Mouse (Mus musculus) heart, embryonic 10.5 days (tissue): Measurements from ENCODE around the gene Tcf25. TPM values are rescaled to one million over a fixed set of nuclear protein-coding genes. Genes with fewer than 3 reads are reported as not detected.

ENCODE experiments used
- DNase-seq: peaks from one replicate; pipeline ENCODE4 v3.0.0-alpha.2; 2017; ENCODE audit warnings: low spot score
- H3K27ac ChIP-seq: fragments of 300-500 bp; sonication (generic); 2 replicates; pipeline ENCODE4 v1.5.1; 2016; ENCODE audit warnings: mild to moderate bottlenecking
- H3K27me3 ChIP-seq: fragments of 300-500 bp; sonication (generic); 2 replicates; pipeline ENCODE4 v1.6.1; 2016; ENCODE audit warnings: mild to moderate bottlenecking; ENCODE audit not compliant: poor library complexity, insufficient read depth, severe bottlenecking
- H3K36me3 ChIP-seq: fragments of 300-500 bp; sonication (generic); 2 replicates; pipeline ENCODE4 v1.6.1; 2016; ENCODE audit warnings: mild to moderate bottlenecking, moderate library complexity
- H3K4me1 ChIP-seq: fragments of 300-500 bp; sonication (generic); 2 replicates; pipeline ENCODE4 v1.6.1; 2016; ENCODE audit warnings: mild to moderate bottlenecking
- H3K4me3 ChIP-seq: fragments of 300-500 bp; sonication (generic); 2 replicates; pipeline ENCODE4 v1.5.1; 2016; ENCODE audit warnings: mild to moderate bottlenecking, moderate library complexity
- H3K9me3 ChIP-seq: fragments of 300-500 bp; sonication (generic); 2 replicates; pipeline ENCODE4 v1.6.1; 2016; ENCODE audit warnings: mild to moderate bottlenecking, moderate library complexity
- WGBS: fragments of 180-500 bp; shearing (Covaris S2); methylation state at CpG from one replicate; pipeline ENCODE4 v1.1.7; 2016; 5-methylcytosine and 5-hydroxymethylcytosine counted together
- polyA plus RNA-seq: library from polyadenylated mRNA; unstranded; fragments of >200 nt; fragmentation: Nextera tagmentation; extraction: Ambion mirVana; gene quantifications from 2 replicates; pipeline ENCODE4 v1.2.1, GENCODE M21; 2016

Tcf25 gene
- polyA plus RNA-seq = 153 and 172 TPM in 2 replicates

DNA sequence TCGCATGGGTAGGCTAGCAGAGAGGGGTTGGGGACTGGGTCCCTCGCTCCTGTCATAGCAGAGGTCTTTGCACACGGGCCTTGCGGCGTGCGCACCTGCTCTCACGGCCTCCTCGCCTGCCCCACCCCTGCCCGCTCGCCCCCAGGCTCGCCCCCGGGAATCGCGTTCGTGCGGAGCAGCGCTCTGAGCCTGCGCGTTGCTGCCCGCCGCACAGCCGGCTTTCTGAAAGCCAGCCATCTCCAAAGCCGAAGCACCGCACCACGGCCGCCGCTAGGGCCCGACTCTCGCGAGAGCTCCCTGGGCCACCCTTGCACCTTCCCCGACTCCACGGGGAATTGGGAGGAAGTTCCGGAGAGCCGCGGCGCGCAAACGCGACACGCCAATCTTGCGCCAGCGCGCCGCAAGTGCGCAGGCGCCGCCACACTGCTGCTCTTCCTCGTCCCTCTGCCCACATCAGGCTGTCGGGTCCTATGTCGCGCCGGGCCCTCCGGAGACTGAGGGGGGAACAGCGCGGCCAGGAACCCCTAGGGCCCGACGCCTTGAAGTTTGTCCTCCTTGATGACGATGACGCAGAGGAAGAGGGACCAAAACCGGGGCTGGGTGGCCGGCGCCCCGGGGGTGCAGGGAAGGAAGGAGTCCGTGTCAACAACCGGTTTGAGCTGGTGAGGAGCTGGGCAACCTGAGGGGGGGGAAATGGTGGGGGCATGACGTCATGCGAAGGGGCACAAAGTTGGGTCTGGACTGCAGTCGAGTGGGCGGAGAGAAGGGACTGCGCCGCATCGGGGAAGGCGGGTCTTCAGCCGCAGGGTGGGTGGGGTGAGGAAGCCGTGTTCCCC lies at the start of gene Tcf25:
Gene Tcf25 (plus strand): TSS at position 351 of the 836 bp plus-strand sequence.
- DNase-seq = peak; percentile 98
- Histone ChIP-seq H3K27ac (peak within 1 kb of the TSS; percentile 98), H3K4me1 (peaks cover 34% of the 10 kb centered on the region), H3K36me3 (peaks cover 16% of the 10 kb centered on the region), H3K27me3 (no peaks in the 10 kb centered on the region; the same call in 1 of the 2 replicates), H3K9me3 (no peaks in the 10 kb centered on the region), H3K4me3 (peak within 1 kb of the TSS; percentile 89)
- WGBS = under 1% methylated on average over 75 of the region's 75 CpGs

GRCm38 (mm10) chr8:123328552-123328951 lies 45.0 kb upstream of the Tcf25 start:
- DNase-seq = no peak
- Histone ChIP-seq H3K9me3 (no peaks in the 10 kb centered on the region), H3K27me3 (peaks cover 8% of the 10 kb centered on the region; the same call in 1 of the 2 replicates), H3K36me3 (no peaks in the 10 kb centered on the region), H3K4me1 (peaks cover 36% of the 10 kb centered on the region), H3K4me3 (no peak overlapping the region), H3K27ac (no peak overlapping the region)
- 89% methylated on average over 2 of the region's 2 CpGs for WGBS

- Histone ChIP-seq H3K27ac (no peak overlapping the region), H3K27me3 (peaks cover 15% of the 10 kb centered on the region), H3K9me3 (no peaks in the 10 kb centered on the region), H3K4me3 (no peak overlapping the region), H3K36me3 (no peaks in the 10 kb centered on the region), H3K4me1 (peaks cover 42% of the 10 kb centered on the region)
- 43% methylated on average over 4 of the region's 4 CpGs for WGBS
- DNase-seq = no peak
Observed at GRCm38 (mm10) chr8:123329350-123329749, 44.2 kb upstream of the Tcf25 start.

- no peak overlapping the region for H3K27ac ChIP-seq
- 69% methylated on average over 5 of the region's 5 CpGs for WGBS
- H3K27me3 ChIP-seq = peaks cover 21% of the 10 kb centered on the region
- no peak for DNase-seq
- peaks cover 44% of the 10 kb centered on the region for H3K4me1 ChIP-seq
- H3K9me3 ChIP-seq = no peaks in the 10 kb centered on the region
- H3K36me3 ChIP-seq = no peaks in the 10 kb centered on the region
- no peak overlapping the region for H3K4me3 ChIP-seq
Observed at GRCm38 (mm10) chr8:123329961-123330360, 43.6 kb upstream of the Tcf25 start.

DNA sequence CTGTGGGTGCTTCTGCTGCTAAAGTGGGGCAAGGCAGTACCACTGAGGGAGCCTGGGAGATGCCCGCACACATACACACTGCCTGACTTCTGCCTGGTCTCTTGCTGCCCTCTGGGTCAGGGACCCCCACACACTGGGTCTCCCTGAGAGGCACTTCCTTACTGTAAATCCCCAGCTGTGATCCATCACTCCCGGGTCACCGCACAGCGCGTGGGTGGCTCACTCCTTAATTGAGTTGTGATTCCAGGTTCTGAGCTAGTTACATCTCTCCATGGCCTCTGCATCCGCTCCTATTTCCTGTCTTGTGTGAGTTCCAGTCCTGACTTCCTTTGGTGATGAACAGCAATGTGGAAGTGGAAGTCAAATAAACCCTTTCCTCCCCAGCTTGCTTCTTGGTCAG lies 42.9 kb upstream of the Tcf25 start:
- Histone ChIP-seq H3K4me1 (peaks cover 44% of the 10 kb centered on the region), H3K27me3 (peaks cover 25% of the 10 kb centered on the region), H3K36me3 (no peaks in the 10 kb centered on the region), H3K9me3 (no peaks in the 10 kb centered on the region), H3K27ac (peak overlapping the region; percentile 42; the same call in 1 of the 2 replicates), H3K4me3 (no peak overlapping the region)
- 61% methylated on average over 6 of the region's 6 CpGs for WGBS
- no peak for DNase-seq

- DNase-seq = no peak
- H3K4me1 ChIP-seq = peaks cover 44% of the 10 kb centered on the region
- 45% methylated on average over 2 of the region's 2 CpGs for WGBS
- no peak overlapping the region for H3K27ac ChIP-seq
- H3K4me3 ChIP-seq = no peak overlapping the region
- H3K27me3 ChIP-seq = peaks cover 25% of the 10 kb centered on the region
- H3K9me3 ChIP-seq = no peaks in the 10 kb centered on the region
- no peaks in the 10 kb centered on the region for H3K36me3 ChIP-seq
Observed at GRCm38 (mm10) chr8:123331301-123331700, 42.3 kb upstream of the Tcf25 start.

GRCm38 (mm10) chr8:123331810-123332209 lies 41.7 kb upstream of the Tcf25 start:
- H3K36me3 ChIP-seq = no peaks in the 10 kb centered on the region
- H3K27me3 ChIP-seq = peaks cover 25% of the 10 kb centered on the region
- whole genome bisulfite sequencing = 20% methylated on average over 8 of the region's 8 CpGs
- no peak for DNase-seq
- H3K4me3 ChIP-seq = peak overlapping the region; percentile 72
- H3K27ac ChIP-seq = no peak overlapping the region
- peaks cover 44% of the 10 kb centered on the region for H3K4me1 ChIP-seq
- H3K9me3 ChIP-seq = no peaks in the 10 kb centered on the region

DNA sequence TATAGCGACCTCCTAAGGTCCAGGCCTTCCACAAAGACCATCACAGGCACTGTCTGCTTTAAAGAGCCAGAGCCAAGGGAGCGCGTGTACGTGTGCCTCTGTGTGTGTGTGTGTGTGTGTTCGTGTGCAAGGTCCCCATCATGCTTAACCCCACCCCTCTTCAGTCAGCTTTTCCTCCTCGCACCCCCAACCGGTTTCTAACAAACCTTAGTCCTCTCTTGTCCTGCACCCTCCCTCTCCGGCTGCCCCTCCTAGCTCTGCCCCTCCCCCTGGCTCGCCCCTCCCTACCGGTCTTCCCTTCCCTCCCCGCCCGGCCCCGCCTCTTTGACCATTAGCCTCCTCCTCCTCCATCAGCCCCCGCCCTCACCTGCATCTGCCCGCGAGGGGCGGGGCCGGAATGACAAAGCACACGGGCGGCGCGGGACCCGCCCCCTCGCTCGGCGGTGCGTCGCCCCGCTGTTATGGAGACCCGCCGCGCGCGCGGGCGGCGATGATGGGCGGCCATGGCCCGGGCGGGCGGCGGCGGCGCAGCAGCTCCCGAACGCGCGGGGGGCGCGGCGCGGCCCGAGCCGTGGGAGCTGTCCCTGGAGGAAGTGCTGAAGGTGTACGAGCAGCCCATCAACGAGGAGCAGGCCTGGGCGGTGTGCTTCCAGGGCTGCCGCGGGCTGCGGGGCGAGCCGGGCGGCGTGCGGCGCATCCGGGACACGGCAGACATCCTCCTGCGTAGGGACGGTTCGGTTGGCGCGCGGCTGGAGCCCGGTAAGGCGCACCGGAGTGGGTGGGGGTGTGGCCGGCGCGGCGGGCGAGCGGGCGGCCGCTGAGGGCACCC lies 41.1 kb upstream of the Tcf25 start, which contains the start of gene Spire2:
Gene Spire2 (plus strand): TSS at position 452 of the 829 bp plus-strand sequence.
- H3K4me1 ChIP-seq = peaks cover 38% of the 10 kb centered on the region
- under 1% methylated on average over 84 of the region's 85 CpGs for WGBS
- peaks cover 25% of the 10 kb centered on the region for H3K27me3 ChIP-seq
- peak; percentile 95 for DNase-seq
- H3K36me3 ChIP-seq = no peaks in the 10 kb centered on the region
- peak within 1 kb of the TSS; percentile 54 for H3K27ac ChIP-seq
- H3K4me3 ChIP-seq = peak within 1 kb of the TSS; percentile 72
- no peaks in the 10 kb centered on the region for H3K9me3 ChIP-seq

DNA sequence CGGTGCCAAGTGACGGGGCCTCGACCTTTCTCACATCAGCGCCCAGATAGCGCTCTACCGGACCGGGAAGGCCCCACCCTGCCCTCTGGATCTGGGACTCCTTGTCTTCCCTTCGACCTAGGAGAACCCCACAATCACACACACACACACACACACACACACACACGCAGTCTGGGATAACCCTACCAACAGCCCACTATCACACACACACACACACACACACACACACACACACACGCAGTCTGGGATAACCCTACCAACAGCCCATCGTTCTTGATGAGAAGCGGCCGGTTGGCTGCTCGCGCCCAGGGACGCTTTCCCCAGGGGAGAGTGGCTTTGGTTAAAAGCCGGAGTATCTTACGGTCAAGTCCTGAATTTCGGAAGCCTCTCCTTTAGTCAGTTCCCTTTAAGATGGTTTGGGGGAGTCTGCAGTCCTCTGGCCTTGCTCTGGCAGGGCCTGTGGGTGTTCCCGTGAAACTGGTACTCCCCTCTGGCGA lies 40.4 kb upstream of the Tcf25 start:
- WGBS = 3% methylated on average over 21 of the region's 21 CpGs
- H3K9me3 ChIP-seq = no peaks in the 10 kb centered on the region
- no peaks in the 10 kb centered on the region for H3K36me3 ChIP-seq
- no peak for DNase-seq
- H3K4me3 ChIP-seq = peak overlapping the region; percentile 72
- H3K27ac ChIP-seq = peak overlapping the region; percentile 54; the same call in 1 of the 2 replicates
- peaks cover 35% of the 10 kb centered on the region for H3K4me1 ChIP-seq
- peaks cover 25% of the 10 kb centered on the region for H3K27me3 ChIP-seq

DNA sequence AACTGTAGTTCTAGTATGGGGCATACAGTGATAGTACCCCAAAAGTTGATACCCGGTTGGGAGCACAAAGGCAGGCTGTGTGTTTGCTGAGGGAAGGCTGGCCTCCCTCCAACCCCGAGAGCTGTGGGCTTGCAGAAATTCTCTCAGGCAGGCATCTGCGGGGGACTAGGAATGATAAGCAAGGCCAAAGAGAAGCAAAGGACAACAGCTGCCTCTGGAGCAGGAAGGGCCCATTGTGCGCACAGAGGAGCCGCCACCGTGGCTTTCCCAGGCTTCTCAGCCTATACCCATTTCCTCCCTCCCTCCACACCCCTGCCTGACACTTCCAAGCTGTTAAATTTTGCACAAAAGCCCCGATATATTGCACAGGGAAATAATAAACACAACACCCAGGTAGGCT lies 39.7 kb upstream of the Tcf25 start:
- WGBS = 7% methylated on average over 7 of the region's 7 CpGs
- DNase-seq = no peak
- Histone ChIP-seq H3K36me3 (no peaks in the 10 kb centered on the region), H3K27ac (peak overlapping the region; percentile 67), H3K9me3 (no peaks in the 10 kb centered on the region), H3K27me3 (peaks cover 25% of the 10 kb centered on the region), H3K4me1 (peaks cover 35% of the 10 kb centered on the region), H3K4me3 (peak overlapping the region; percentile 72; the same call in 1 of the 2 replicates)

GRCm38 (mm10) chr8:123334467-123334866 lies 39.1 kb upstream of the Tcf25 start:
- Histone ChIP-seq H3K4me1 (peaks cover 35% of the 10 kb centered on the region), H3K27me3 (peaks cover 25% of the 10 kb centered on the region), H3K27ac (peak overlapping the region; percentile 67), H3K4me3 (peak overlapping the region; percentile 72; the same call in 1 of the 2 replicates), H3K9me3 (no peaks in the 10 kb centered on the region), H3K36me3 (no peaks in the 10 kb centered on the region)
- no peak for DNase-seq
- WGBS = 9% methylated on average over 1 of the region's 1 CpGs

GRCm38 (mm10) chr8:123337475-123337874 lies 36.1 kb upstream of the Tcf25 start:
- Histone ChIP-seq H3K27me3 (peaks cover 25% of the 10 kb centered on the region), H3K27ac (no peak overlapping the region), H3K9me3 (no peaks in the 10 kb centered on the region), H3K4me3 (no peak overlapping the region), H3K4me1 (peaks cover 20% of the 10 kb centered on the region), H3K36me3 (no peaks in the 10 kb centered on the region)
- 76% methylated on average over 3 of the region's 3 CpGs for WGBS
- no peak for DNase-seq
